Mouse (Mus musculus) kidney, adult 8-10 months (tissue): Measurements from ENCODE around the gene Skap2.

Source experiments
- DNase-seq, 2 experiments: peaks; one replicate each; pipeline ENCODE4 v3.0.0; 2022

Skap2 gene

DNA sequence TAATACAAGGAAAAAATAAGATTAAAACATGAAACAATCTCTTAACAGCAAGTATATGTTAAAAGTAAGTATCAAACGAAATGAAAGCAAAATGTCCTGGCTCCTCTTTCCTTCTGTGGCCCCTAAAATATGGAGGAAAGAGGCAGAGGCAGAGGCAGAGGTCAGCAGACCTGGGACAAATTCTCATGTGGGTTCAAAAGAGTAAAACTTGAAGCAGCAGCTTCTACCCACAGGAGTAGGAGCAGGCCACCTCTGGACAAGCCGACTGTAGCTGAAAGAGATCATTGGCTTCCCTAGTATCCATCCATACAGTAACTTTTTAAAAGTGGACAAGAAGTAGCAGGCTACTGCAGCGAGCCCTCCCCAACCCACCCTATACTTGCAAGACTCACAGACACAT lies 7.4 kb downstream of the Skap2 start:
- DNase-seq = no peak

DNA sequence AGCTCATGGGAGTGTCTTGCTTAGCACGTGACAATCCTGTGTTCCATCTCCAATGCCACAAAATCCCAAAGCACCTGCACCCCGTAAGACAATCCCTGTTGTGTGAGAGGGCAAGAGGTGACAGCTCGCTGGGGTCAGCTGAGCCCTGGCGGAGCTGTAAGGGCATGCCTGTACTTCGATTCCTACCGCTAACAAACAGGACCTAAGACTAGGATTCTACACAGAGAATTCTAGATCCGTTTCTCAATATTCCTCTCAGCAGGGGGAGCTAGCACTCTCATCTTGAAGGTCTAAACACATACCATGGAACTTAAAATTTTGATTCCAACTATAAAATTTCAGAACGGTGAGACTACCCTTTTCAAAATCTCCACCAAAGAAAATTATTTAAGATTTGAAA lies 9.7 kb downstream of the Skap2 start:
- DNase-seq = peak; percentile 58 to 65

DNA sequence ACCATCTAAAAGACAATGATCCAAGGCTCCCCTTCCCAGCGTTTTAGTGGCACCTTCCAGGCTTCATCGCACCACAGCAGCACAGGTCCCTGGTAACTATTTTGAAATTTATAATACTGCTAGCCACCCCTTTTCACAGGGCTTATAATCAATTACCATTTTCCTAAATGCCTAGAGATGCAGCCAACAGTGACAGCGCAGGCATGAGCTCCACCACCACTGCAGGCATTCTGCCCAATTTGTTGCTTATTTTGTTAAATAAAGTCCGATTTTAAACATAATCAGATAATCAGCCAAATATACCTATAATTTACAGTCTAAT lies 13.2 kb downstream of the Skap2 start:
- no peak for DNase-seq

DNA sequence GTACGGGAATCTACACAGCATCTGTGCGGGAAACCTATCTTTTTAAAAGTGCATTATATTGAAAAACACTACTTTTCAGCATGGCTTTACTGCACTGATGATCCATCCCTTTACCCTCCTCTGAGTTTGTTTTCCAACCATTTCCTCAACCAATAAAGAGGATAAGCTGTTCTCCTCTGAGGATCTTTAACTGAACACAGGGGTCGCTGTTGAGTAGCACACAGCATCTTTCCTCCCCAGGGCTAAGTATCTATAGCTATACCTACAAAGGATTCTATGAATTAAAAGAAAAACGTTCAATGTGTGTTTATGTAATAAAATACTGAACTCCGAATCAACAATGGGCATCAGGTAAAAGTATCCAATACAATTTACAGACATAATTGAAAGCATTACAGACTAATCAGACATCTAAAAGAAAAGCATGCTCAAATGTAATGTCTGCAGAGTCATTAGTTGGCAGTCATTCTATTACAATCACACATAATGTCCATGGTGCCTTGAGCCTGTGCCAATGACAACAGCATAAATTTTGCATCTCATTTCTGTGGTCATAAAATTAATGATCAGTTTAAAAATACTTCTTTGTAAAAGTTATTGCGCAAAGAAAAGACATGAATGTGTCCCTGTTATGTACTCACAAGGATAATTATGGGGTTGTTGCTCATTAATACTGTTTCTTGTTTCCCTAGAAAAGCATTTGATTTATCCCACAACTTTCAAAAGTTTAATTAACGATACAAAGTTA lies 13.8 kb downstream of the Skap2 start:
- DNase-seq = peak in 1 of 2 experiments; percentile 32

DNA sequence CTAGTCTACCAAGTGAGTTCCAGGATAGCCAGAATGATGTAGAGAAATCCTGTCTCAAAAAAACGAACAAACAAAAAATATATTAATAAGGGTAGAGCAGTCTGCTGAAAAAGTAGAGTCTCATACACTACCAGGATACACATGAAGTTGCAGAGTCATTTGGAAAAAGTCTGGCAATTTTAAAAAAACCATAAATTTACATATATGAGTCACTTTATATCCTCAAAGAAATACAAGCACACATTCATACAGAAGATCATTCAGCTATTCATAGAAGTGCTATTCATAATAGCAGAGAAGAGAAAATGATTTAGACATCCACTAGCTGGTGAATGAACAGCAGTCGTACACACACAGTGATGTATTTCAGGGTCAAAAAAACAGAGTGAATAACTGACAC lies 24.4 kb downstream of the Skap2 start:
- no peak for DNase-seq

DNA sequence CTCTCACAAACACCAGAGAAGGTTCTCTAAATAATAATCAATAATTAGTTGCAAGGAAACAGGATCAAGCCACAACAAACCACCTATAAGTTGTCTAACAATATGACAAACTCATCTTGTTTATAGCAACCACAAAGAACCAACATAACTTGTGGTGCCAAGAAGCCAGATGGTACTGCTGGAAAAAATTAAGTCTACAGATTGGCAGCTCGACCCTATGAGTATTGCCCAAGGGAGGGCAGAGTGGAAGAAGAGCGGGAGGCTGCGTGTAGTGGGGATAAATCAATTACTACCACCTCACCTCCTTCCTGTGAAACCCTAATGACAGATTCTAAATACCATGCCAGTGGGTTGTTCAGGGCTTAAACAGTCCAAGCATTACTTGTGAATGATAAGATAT lies 34.7 kb downstream of the Skap2 start:
- DNase-seq = no peak

DNA sequence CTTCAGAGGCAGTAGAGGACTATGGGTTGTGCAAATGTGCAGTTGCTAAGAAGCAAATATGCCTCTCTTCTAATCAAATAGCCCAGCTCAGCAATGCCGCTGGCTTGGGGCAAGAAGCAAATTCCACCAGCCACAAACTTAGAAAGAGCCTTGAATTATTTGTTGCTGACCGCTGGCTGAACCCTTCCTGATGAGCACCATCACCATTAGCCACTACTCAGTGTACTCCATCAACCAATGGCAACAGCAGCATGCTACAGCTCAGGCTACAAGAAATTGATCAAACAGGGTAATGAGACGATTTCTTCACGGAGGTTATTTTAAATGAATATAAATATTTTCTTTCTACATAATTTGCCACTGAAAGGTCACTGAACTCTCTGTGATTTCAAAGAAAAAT lies 36.6 kb downstream of the Skap2 start:
- no peak for DNase-seq

DNA sequence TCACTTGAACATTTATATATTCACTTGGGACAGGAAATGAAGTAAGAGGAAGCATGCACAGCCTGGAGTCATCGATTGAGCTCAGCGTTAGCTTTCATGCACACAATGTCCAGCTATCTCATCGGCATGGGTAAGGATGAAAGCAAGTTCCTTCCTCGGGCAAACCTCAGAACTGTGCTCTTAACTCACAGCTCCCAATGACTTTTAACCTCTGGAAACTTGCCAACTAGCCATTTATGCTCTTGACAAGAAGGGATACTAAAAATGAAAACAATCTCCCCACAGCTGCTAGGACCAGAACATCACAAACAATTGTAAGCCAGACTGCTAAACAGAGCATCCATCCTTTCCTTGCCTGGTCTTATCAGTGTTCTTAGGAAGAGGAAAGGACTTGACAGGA lies 53.4 kb downstream of the Skap2 start:
- peak in 1 of 2 experiments; percentile 5 for DNase-seq

DNA sequence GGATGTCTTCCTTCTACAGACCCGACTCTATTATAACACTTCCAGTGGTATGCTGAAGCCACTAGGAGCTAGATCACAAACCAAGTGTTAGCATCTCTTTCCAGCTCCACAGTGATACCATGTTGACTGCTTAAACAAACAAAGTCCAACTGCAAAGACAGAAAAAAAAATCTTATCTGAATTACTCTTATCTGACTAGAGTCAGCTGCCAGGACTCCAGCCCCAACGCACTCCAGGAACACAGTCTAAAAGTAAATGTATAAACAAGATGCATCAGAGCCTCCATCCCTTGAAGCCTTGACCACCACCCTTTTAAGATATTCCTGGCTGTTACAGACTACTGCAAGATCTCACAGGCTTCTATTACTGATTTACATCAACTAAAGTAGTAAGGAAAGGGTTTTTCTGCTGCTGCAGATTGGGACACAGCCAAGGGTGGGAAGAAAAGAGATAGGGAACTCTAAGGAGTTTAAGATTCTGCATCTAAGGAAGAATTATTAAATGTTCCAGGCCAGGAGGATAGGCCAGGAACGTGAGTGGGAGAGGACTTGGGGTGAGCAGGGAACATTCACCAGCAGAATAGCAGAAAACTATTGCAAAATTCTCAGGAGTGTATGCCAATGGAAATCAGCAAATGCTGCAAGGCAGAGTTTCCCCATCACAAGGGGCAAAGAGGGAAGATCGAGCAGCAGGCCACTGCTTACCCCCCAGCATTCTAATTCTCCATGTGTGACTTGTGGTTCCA lies 56.1 kb downstream of the Skap2 start:
- DNase-seq = no peak

DNA sequence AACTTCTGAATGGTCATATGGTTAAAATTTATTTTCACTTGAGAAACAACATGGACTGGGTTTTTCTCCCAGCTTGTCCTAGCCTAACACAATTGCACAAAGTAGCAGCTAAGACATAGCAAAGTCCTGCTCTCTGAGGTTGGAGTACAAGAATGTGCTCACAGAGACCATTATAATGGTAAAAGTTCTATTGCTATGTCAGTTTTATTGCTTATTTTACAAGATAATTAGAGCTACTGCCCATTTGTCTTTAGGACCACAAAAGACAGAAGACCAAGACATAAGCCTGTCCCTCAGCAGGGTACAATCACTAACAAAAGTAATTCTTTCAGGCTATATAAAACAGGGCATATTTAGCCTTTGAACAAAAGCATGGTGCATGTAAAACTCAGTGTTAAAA lies 64.7 kb downstream of the Skap2 start:
- DNase-seq = no peak

DNA sequence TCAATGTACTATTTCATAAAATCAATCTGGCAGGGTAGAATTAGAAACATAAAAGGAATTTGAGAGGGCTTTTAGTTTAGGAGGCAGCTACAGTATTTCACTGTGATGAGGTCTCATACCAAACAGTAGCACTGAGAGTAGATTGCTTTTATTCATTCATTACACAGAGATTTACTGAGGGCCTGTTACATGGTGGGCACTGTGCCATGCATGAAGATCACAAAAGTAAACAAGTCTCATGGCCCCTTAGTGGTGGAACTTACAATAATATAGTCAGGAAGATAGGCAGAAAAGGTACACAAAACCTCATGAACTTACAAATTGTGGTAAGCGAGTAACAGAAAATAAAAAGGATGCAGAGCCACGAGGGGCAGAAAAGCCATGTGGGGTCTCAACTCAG lies 67.4 kb downstream of the Skap2 start:
- DNase-seq = no peak

DNA sequence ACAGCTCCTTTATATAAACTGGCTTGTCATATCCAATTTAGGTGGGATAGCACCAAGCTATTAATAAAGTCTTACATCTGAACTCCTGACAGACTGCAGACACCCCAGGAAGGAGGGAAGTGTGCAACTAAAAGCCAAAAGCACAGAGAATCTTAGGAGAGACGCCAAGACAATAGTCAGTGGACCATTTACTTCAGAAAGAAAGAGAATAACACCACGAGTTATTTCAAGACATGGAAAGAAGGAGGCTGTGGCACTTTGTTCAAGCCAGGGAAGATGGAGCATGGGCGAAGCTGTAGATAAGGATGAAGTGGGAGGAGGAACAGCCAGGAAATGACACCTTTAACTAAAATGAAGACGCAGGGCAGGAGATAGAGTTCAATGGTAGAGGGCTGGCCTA lies 78.4 kb downstream of the Skap2 start:
- DNase-seq = no peak

DNA sequence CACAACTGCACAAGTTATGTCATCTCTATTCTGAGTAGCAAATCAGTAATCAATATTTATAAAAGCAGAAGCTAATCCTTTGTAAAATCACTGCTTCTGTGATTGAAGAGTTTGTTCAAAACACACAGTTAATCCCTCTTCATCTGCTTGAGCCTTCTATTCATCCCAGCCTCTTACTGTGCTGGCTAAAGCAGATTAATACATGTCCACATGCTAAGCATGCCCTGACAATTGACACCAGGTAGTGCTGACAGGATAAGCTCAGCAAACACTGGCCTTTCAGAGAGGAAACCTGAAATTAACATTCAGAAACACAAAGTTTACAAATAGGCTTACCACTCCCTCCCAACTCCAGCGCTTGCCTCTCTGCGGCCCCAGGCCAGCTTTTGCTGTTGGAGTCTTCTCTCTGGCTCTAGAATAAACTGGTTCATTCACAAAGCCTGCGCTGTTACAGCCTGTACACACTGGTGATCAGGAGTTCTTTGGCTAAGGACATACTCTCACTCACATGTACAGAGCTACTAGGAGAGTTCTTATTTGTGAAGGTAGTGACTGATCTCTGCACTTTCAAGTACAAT lies 79.2 kb downstream of the Skap2 start:
- DNase-seq = no peak

DNA sequence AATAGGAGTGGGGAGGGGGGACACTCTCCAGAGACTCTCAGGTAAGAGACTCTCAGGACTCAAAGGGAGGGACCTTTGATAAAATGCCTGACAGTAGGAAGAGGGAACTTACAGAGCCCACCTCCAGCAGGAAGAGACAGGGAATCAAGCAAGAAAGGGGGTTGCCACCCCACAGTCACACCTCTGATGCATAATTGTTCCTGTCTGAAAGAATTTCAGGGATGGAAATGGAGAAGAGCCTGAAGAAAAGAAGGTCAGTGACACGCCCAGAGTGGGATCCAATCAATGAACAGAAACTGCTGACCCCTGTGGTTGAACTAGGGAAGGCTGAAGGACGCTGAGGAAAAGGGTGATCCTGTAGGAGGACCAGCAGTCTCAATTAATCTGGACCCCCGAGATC lies 85.2 kb downstream of the Skap2 start:
- no peak for DNase-seq

DNA sequence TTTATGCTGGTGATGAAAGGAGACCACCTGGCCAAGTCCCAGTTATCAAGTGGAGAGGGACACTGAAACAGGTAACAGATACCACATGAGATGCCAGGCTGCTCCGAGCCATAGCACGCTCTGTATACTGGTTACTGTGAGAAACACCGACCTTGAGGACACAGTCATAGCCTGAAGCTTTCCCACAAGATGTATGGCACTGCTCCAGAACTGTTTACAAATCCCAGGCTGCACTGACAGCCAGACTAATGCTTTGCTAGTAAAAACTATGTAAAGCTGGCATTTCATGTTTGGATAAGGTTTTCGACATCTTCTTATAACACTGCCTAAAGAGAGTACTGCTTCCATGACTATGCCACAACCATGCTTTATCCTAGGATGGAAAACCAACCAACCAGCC lies 90.5 kb downstream of the Skap2 start:
- DNase-seq = no peak

DNA sequence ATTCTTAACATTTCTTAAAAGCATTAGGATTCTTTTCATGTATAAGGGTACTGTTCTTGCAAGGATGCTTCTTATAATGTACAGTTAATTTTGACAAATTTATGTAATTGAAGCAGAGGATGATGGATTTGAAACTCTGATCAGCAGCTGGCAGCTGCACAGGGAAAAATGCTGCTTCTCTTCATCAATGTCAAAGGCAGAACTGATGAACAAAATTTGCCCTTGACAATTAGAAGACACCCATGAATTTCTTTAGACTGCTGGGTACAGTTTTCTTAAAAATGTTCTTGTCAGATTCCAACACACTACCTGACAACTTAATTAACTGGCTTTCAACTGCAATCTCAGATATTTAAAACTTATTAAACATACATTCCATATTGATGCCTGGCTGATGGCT lies 103.9 kb downstream of the Skap2 start:
- DNase-seq = no peak

DNA sequence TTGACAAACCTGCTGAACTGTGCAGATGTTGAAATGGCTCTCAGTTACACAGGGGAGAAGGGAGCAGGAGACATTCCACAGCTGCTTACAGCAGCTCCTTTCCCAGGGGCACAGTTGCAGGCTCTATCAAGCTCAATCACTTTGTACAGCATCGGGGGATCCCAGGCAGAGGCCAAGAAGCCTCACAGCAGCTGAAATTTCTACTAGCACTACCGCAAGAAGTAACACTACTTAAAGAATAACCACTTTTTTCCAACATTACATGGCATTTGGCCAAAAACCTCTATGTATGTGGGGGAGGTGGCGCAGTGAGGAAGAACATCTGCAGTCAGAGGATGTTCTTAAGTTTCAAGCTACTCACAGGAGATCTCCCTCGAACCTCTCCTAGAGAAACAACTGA lies 106.7 kb downstream of the Skap2 start:
- DNase-seq = no peak

DNA sequence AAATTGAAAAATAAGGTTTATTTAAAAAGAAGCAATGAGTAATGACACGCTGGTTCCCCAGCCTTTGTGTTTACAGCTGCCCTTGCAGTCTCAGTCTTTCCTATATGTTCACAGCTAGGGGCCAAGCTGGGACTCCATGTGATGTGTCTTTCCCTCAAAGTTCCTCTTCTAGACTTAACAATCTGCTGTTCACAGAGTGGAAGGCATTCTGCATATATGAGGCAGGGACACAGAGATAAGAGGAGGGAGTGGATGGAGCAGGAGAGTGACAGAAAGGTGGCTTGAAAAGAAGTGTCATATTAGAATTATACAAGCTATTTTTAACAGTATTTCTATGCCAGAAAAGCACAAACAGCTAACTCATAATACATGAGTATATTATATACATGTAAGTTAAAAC lies 110.8 kb downstream of the Skap2 start:
- DNase-seq = no peak

DNA sequence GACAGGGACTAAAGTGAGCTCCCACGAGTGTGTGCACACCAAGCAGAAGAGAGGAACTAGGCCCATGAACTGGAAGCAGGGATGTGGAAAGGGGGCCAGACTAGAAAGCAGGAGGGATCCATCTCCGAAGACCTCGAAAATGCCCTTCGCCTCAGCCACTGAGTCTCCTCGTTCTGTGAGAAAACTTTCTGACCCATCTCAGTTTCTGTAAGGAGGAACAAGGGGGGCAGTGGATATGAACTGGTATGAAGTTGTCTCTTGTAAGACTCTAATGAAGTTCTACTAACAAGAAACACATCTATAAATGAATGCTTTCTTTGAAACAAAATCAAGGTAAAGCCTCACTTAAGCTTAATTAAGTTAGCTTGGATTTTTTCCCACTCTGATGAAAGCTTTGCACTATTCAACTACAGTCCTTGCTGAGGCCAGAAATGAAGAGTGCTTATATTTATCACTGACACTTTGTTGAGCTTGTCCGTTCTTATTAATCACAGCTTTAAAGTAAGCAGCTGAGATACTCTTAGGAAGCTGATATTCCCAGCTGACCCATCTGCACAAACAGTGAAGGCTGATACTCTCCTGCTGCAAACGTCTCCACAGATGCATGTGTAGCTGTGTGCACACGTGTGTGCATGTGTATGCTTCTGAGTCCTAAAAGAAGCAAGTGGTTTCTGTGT lies 113.9 kb downstream of the Skap2 start:
- DNase-seq = no peak

DNA sequence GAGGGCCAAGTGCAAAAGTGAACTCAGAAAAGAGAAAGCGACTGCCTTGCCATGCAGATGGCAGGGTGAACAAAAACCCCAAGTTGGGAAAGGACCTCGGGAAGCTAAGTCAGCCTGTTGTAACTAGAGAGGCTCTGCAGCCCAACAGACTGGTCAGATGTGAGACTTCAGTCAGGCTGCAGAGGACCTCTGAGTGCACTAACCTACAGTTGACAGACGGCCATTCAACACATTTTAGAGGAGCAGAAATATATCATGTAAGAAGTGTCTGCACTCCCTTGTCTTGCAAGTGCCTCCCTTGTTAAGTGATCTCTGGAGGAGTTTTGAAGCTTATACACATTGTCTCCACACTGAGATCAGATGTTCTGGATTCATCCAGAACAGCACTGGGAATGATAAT lies 116.6 kb downstream of the Skap2 start:
- DNase-seq = no peak

DNA sequence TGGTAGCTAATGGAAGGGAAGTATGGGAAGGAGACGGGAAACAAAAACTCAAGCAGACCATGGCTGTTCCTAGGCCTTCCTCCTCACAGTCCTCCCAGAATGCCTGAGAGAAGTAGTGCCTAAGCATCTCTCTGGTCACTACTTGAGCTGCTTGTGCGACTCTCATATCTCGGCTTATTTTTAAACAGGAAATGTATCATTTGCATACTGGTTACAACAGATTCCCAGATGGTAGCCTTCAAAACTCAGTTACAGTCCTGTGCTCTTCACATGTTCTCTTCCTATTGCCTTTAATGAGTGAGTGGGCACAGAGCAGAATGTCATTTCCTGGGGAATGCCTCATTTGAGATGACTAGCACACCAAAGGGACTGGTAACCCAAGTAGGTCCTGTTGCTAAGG lies 117.6 kb downstream of the Skap2 start:
- DNase-seq = no peak

DNA sequence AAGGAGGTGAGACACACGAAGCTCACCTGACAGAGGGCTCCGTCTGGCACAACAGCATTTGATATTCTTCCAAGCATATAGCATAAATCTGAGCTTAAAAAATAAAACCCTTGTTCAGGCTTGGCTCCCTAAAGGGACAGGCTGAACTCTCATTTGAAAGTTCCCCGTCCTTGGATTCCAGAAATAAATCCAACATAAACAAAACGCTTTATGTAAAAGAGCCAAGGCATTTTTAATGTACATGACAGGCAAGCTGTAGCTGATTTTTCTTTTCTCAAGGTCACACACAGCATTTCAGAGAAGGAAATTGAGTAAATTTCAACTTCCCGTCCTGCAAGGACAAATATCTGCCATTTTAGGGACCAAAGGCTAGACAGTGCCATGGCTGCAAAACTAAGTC lies 122.0 kb downstream of the Skap2 start:
- no peak for DNase-seq

DNA sequence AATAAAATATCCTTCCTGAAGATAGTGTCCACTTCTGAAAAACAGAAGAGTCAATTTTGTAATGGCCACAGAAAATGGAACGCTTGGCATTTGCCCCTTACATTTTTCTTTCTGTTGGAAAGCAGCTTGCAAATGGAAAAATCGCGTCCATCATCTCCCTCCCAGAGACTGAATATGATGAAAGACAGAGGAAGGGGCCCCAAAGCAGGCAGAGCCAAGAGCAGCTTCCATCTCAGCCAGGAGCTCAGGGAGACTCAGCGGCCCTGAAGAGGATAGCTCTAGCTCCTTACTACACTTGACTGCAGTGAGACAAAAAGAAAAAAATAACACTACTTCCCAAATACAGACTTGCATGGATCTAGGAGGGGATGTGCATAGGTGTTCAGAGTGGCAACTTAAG lies 122.5 kb downstream of the Skap2 start:
- DNase-seq = no peak

DNA sequence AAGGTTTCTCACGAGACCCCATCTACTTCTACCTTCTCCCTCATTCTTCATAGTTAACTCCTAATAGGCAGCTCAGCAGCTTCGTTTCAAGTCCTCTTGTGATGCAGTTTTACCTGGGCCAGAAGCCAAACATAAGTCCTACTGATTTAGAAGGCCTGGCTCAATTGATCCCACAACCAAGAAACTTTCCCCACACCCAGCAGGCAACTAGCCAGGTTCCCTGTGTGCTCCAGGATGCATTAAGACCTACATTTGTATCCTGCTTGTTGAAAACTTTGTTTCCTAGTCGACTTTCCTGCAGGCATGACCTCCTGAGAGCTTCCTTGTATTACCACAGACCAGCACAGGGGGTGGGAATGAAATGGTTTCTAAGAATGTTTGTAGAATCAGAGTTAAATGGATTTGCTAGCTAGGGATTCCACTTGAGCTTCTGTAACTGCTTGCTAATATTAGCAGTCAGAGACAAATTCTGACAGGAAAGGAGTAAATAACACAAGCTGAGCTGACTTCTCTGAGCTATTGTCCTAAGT lies 125.4 kb downstream of the Skap2 start:
- no peak for DNase-seq
